In genomic region chr7:82335211-82336121, GRCm38 (mm10) we compare ENCODE assay signal across 8 mouse cellular contexts. TPM values are rescaled to one million over a fixed set of nuclear protein-coding genes. Genes with fewer than 3 reads are reported as not detected.
DNase-seq lines count a peak whose midpoint lies in the region; ATAC-seq and TF ChIP-seq lines count a peak whose summit lies in the region.

TSS of gene Adamtsl3 (plus strand) at chr7:82335694.

- no peaks in the 10 kb centered on the region for H3K4me1 ChIP-seq in ES-Bruce4 (ENCODE audit: control insufficient read depth, insufficient read depth, low read length)
- no peaks in the 10 kb centered on the region for H3K4me1 ChIP-seq in forebrain, postnatal 0 days (ENCODE audit: insufficient read depth)
- H3K4me1 ChIP-seq in hindbrain, embryonic 11.5 days (replicated peaks; ENCODE audit: control insufficient read depth, insufficient read depth, low read length), result peaks cover 2% of the 10 kb centered on the region; the same call in 1 of the 2 replicates
- 0 out of 2 replicates have a peak, but pooled peaks cover 3% of the 10 kb centered on the region for H3K4me1 ChIP-seq in limb, embryonic 11.5 days (ENCODE audit: control insufficient read depth, insufficient read depth, low read length)
- H3K4me1 ChIP-seq in midbrain, postnatal 0 days (ENCODE audit: insufficient read depth, low read length), result no peaks in the 10 kb centered on the region

- peak within 1 kb of the TSS; percentile 39 for H3K4me3 ChIP-seq in ES-Bruce4 (ENCODE audit: low read depth, low read length)
- H3K4me3 ChIP-seq in forebrain, postnatal 0 days (ENCODE audit: low read depth, low read length), result peak within 1 kb of the TSS; percentile 53
- peak within 1 kb of the TSS; percentile 44 for H3K4me3 ChIP-seq in hindbrain, embryonic 11.5 days (ENCODE audit: low read depth, low read length)
- peak within 1 kb of the TSS; percentile 41 for H3K4me3 ChIP-seq in limb, embryonic 11.5 days (ENCODE audit: low read depth, low read length)
- peak within 1 kb of the TSS; percentile 46 for H3K4me3 ChIP-seq in midbrain, postnatal 0 days (ENCODE audit: low read depth, low read length)

- DNase-seq in adrenal gland, postnatal 14 days, result peak; percentile 62
- peak; percentile 55 for DNase-seq in forebrain, postnatal 0 days
- peak; percentile 53 for DNase-seq in hindbrain, embryonic 11.5 days (ENCODE audit: low spot score)
- DNase-seq in limb, embryonic 11.5 days (ENCODE audit: low spot score), result peak; percentile 50
- DNase-seq in midbrain, postnatal 0 days (ENCODE audit: low spot score), result peak; percentile 51
- no peak for DNase-seq in B cell, adult 2 months
- no peak for DNase-seq in thymus, postnatal 36 days

- TF ChIP-seq CTCF in ES-Bruce4 (IDR thresholded peaks at IDR 0.05; ENCODE audit: low read depth, low read length), result no peak
- no peak for TF ChIP-seq CTCF in forebrain, postnatal 0 days (IDR thresholded peaks at IDR 0.05; ENCODE audit: low read depth)
- no peak for TF ChIP-seq CTCF in midbrain, postnatal 0 days (IDR thresholded peaks at IDR 0.05)

- WGBS in forebrain, postnatal 0 days, result under 1% methylated on average over 77 of the region's 95 CpGs
- WGBS in hindbrain, embryonic 11.5 days, result under 1% methylated on average over 77 of the region's 95 CpGs
- WGBS in limb, embryonic 11.5 days, result 1% methylated on average over 88 of the region's 95 CpGs
- WGBS in midbrain, postnatal 0 days, result 1% methylated on average over 87 of the region's 95 CpGs

- no peak for TF ChIP-seq POLR2A in ES-Bruce4 (IDR thresholded peaks at IDR 0.05; ENCODE audit: insufficient read depth, low read length)

- TF ChIP-seq EP300 in ES-Bruce4 (IDR thresholded peaks at IDR 0.05; ENCODE audit: insufficient read depth, low read depth, low read length), result no peak

- no peak within 1 kb of the TSS for H3K27ac ChIP-seq in ES-Bruce4 (ENCODE audit: insufficient read depth, low read length)
- H3K27ac ChIP-seq in forebrain, postnatal 0 days (ENCODE audit: low read depth, low read length), result no peak within 1 kb of the TSS
- no peak within 1 kb of the TSS for H3K27ac ChIP-seq in hindbrain, embryonic 11.5 days (ENCODE audit: low read depth, low read length)
- H3K27ac ChIP-seq in limb, embryonic 11.5 days (replicated peaks; ENCODE audit: low read depth, low read length), result no peak within 1 kb of the TSS
- no peak within 1 kb of the TSS for H3K27ac ChIP-seq in midbrain, postnatal 0 days (ENCODE audit: low read depth, low read length)

- no peaks in the 10 kb centered on the region for H3K36me3 ChIP-seq in ES-Bruce4 (ENCODE audit: control insufficient read depth, insufficient read depth, low read length, poor library complexity, severe bottlenecking)
- no peaks in the 10 kb centered on the region for H3K36me3 ChIP-seq in forebrain, postnatal 0 days (ENCODE audit: insufficient read depth)
- no peaks in the 10 kb centered on the region for H3K36me3 ChIP-seq in hindbrain, embryonic 11.5 days (ENCODE audit: control insufficient read depth, insufficient read depth, low read length)
- H3K36me3 ChIP-seq in limb, embryonic 11.5 days (ENCODE audit: control insufficient read depth, insufficient read depth, low read length), result no peaks in the 10 kb centered on the region
- no peaks in the 10 kb centered on the region for H3K36me3 ChIP-seq in midbrain, postnatal 0 days (ENCODE audit: insufficient read depth, low read length)

- peak; percentile 58 for ATAC-seq in forebrain, postnatal 0 days
- ATAC-seq in hindbrain, embryonic 11.5 days (ENCODE audit: low FRiP score), result peak; percentile 62; the same call in 1 of the 2 replicates
- ATAC-seq in limb, embryonic 11.5 days (ENCODE audit: insufficient number of reproducible peaks, low FRiP score, low TSS enrichment, low read depth), result peak; percentile 42; the same call in 1 of the 2 replicates
- ATAC-seq in midbrain, postnatal 0 days (ENCODE audit: low FRiP score), result peak; percentile 45

- peak within 1 kb of the TSS; percentile 56 for H3K9ac ChIP-seq in ES-Bruce4 (ENCODE audit: low read depth, poor library complexity, severe bottlenecking)
- peak within 1 kb of the TSS; percentile 46 for H3K9ac ChIP-seq in forebrain, postnatal 0 days
- H3K9ac ChIP-seq in hindbrain, embryonic 11.5 days (ENCODE audit: low read depth, low read length), result no peak within 1 kb of the TSS
- H3K9ac ChIP-seq in limb, embryonic 11.5 days (ENCODE audit: low read length), result peak within 1 kb of the TSS; percentile 54
- H3K9ac ChIP-seq in midbrain, postnatal 0 days (replicated peaks; ENCODE audit: low read length, poor library complexity, severe bottlenecking), result peak within 1 kb of the TSS; percentile 39

- peaks cover 10% of the 10 kb centered on the region for H3K27me3 ChIP-seq in ES-Bruce4 (ENCODE audit: control insufficient read depth, insufficient read depth, low read length, poor library complexity, severe bottlenecking)
- H3K27me3 ChIP-seq in forebrain, postnatal 0 days (ENCODE audit: insufficient read depth, low read length), result peaks cover 30% of the 10 kb centered on the region
- peaks cover 39% of the 10 kb centered on the region for H3K27me3 ChIP-seq in hindbrain, embryonic 11.5 days (ENCODE audit: control insufficient read depth, insufficient read depth, low read length)
- peaks cover 34% of the 10 kb centered on the region for H3K27me3 ChIP-seq in limb, embryonic 11.5 days (ENCODE audit: control insufficient read depth, insufficient read depth, low read length)
- peaks cover 27% of the 10 kb centered on the region for H3K27me3 ChIP-seq in midbrain, postnatal 0 days (ENCODE audit: insufficient read depth, low read length)

- peak within 1 kb of the TSS; percentile 85 for H3K4me2 ChIP-seq in forebrain, postnatal 0 days (ENCODE audit: low read depth)
- peak within 1 kb of the TSS; percentile 87 for H3K4me2 ChIP-seq in hindbrain, embryonic 11.5 days (replicated peaks; ENCODE audit: low read depth, low read length)
- peak within 1 kb of the TSS; percentile 78 for H3K4me2 ChIP-seq in limb, embryonic 11.5 days (ENCODE audit: low read depth, severe bottlenecking)
- H3K4me2 ChIP-seq in midbrain, postnatal 0 days (ENCODE audit: low read depth, low read length, poor library complexity, severe bottlenecking), result peak within 1 kb of the TSS; percentile 74

- no peaks in the 10 kb centered on the region for H3K9me3 ChIP-seq in ES-Bruce4 (replicated peaks; ENCODE audit: control insufficient read depth, insufficient read depth, low read length, poor library complexity, severe bottlenecking)
- H3K9me3 ChIP-seq in forebrain, postnatal 0 days (ENCODE audit: low read length), result no peaks in the 10 kb centered on the region
- H3K9me3 ChIP-seq in hindbrain, embryonic 11.5 days (ENCODE audit: control insufficient read depth, low read length), result no peaks in the 10 kb centered on the region
- H3K9me3 ChIP-seq in limb, embryonic 11.5 days (ENCODE audit: control insufficient read depth, low read length), result no peaks in the 10 kb centered on the region
- no peaks in the 10 kb centered on the region for H3K9me3 ChIP-seq in midbrain, postnatal 0 days (ENCODE audit: low read length)

RNA-seq across cellular contexts. Expression of gene Adamtsl3, which starts in this region (rescaled TPM):
- polyA plus RNA-seq in ES-Bruce4 (2011; ENCODE audit: insufficient read depth, insufficient read length, low read depth, missing spikeins), result 0.24 and 0.34 TPM in 2 replicates
- 3.8 and 9.1 TPM in 2 replicates for total RNA-seq in adrenal gland, postnatal 14 days (2021)
- 3.2 and 4.8 TPM in 2 replicates for total RNA-seq in forebrain, postnatal 0 days (2014; rRNA removed)
- polyA plus RNA-seq in forebrain, postnatal 0 days (2015; fragmentation: Nextera tagmentation; extraction: Ambion mirVana), result 0.36 and 0.61 TPM in 2 replicates
- 0.15 and 0.66 TPM in 2 replicates for polyA plus RNA-seq in hindbrain, embryonic 11.5 days (2014; fragmentation: Nextera tagmentation; extraction: Ambion mirVana)
- polyA plus RNA-seq in limb, embryonic 11.5 days (2014; fragmentation: Nextera tagmentation; extraction: Ambion mirVana), result 1.4 and 1.7 TPM in 2 replicates
- 4.2 and 4.3 TPM in 2 replicates for total RNA-seq in midbrain, postnatal 0 days (2014; rRNA removed)
- polyA plus RNA-seq in midbrain, postnatal 0 days (2015; fragmentation: Nextera tagmentation; extraction: Ambion mirVana), result 0.91 and 1.2 TPM in 2 replicates

Comparison
In these comparisons a context has a peak if more than half of its experiments do, and no peak if none do; other contexts are left out.
1. Peak in DNase-seq, ATAC-seq, H3K4me3 ChIP-seq and H3K4me2 ChIP-seq in hindbrain, embryonic 11.5 days; RNA of the gene not detected or under 1 TPM.
2. DNase-seq: peak in adrenal gland, postnatal 14 days (single experiment), forebrain, postnatal 0 days (single experiment), limb, embryonic 11.5 days (single experiment) and midbrain, postnatal 0 days (single experiment); none in B cell, adult 2 months (0 of 2) and thymus, postnatal 36 days (0 of 2).
3. Peak in every context shown above with its lines, with median percentiles within 50 percentile points of each other: H3K4me3 ChIP-seq, ATAC-seq and H3K4me2 ChIP-seq.